Mouse (Mus musculus) ES-Bruce4 (cell line): ENCODE measurements around the gene Wrap73. TPM values are rescaled to one million over a fixed set of nuclear protein-coding genes. Genes with fewer than 3 reads are reported as not detected.

Experiments used
- H3K27ac ChIP-seq: 2 replicates; pipeline ENCODE4 v1.5.1; 2012; ENCODE audit warnings: low read length, inconsistent platforms; ENCODE audit not compliant: insufficient read depth
- H3K27me3 ChIP-seq: 2 replicates; pipeline ENCODE4 v1.6.1; 2012; ENCODE audit warnings: mild to moderate bottlenecking, low read length, inconsistent platforms; ENCODE audit not compliant: control insufficient read depth, poor library complexity, insufficient read depth, severe bottlenecking
- H3K36me3 ChIP-seq: 2 replicates; pipeline ENCODE4 v1.6.1; 2012; ENCODE audit warnings: inconsistent platforms, mild to moderate bottlenecking, low read length, moderate library complexity; ENCODE audit not compliant: control insufficient read depth, poor library complexity, insufficient read depth, severe bottlenecking
- H3K4me1 ChIP-seq: one replicate; pipeline ENCODE4 v1.8.1; 2011; ENCODE audit warnings: low read length; ENCODE audit not compliant: control insufficient read depth, insufficient read depth
- H3K4me3 ChIP-seq: 2 replicates; pipeline ENCODE4 v1.5.1; 2011; ENCODE audit warnings: low read depth, mild to moderate bottlenecking, low read length
- H3K9ac ChIP-seq: 2 replicates; pipeline ENCODE4 v1.6.1; 2012; ENCODE audit warnings: low read depth, mild to moderate bottlenecking, inconsistent platforms; ENCODE audit not compliant: poor library complexity, severe bottlenecking
- H3K9me3 ChIP-seq: replicated peaks from 2 replicates; pipeline ENCODE4 v1.6.1; 2012; ENCODE audit warnings: mild to moderate bottlenecking, low read length, inconsistent platforms; ENCODE audit not compliant: control insufficient read depth, poor library complexity, insufficient read depth, severe bottlenecking
- CTCF ChIP-seq: IDR thresholded peaks from one replicate; pipeline ENCODE4 v1.8.1; 2011; ENCODE audit warnings: low read depth, low read length
- EP300 ChIP-seq: IDR thresholded peaks from 2 replicates; pipeline ENCODE4 v1.6.1; 2011; ENCODE audit warnings: low read depth, low read length; ENCODE audit not compliant: insufficient read depth
- POLR2A ChIP-seq: IDR thresholded peaks from one replicate; pipeline ENCODE4 v1.8.1; 2011; ENCODE audit warnings: low read length; ENCODE audit not compliant: insufficient read depth
- polyA plus RNA-seq: library from polyadenylated mRNA; stranded (reverse); fragments of >200 nt; gene quantifications from 2 replicates; pipeline ENCODE4 v1.2.4, GENCODE M21; 2011; ENCODE audit warnings: low read depth; ENCODE audit not compliant: missing spikeins, insufficient read depth, insufficient read length

Wrap73 gene
- polyA plus RNA-seq, 1 experiment: 11.9 TPM

GRCm38 (mm10) chr4:154163296-154163695 is 21.1 kb downstream of the Wrap73 start:
- Histone ChIP-seq H3K27me3 (no peaks in the 10 kb centered on the region), H3K36me3 (0 out of 2 replicates have a peak, but pooled peaks cover 3% of the 10 kb centered on the region), H3K9me3 (no peaks in the 10 kb centered on the region), H3K9ac (no peak overlapping the region), H3K4me3 (no peak overlapping the region), H3K27ac (no peak overlapping the region), H3K4me1 (peaks cover 2% of the 10 kb centered on the region)
- TF ChIP-seq CTCF: peak; percentile 91
- TF ChIP-seq POLR2A: no peak

GRCm38 (mm10) chr4:154167053-154167452 is 24.9 kb downstream of the Wrap73 start:
- Histone ChIP-seq H3K36me3 (no peaks in the 10 kb centered on the region), H3K27me3 (no peaks in the 10 kb centered on the region), H3K9me3 (no peaks in the 10 kb centered on the region), H3K9ac (no peak overlapping the region), H3K4me3 (no peak overlapping the region), H3K27ac (no peak overlapping the region), H3K4me1 (no peaks in the 10 kb centered on the region)
- TF ChIP-seq CTCF (peak; percentile 96), POLR2A (no peak)

GRCm38 (mm10) chr4:154170021-154170420 is 27.8 kb downstream of the Wrap73 start:
- Histone ChIP-seq H3K36me3 (no peaks in the 10 kb centered on the region), H3K9me3 (no peaks in the 10 kb centered on the region), H3K27me3 (no peaks in the 10 kb centered on the region), H3K9ac (0 out of 2 replicates have a peak overlapping the region, but pooled peaks have one; percentile 51), H3K27ac (no peak overlapping the region), H3K4me3 (peak overlapping the region; percentile 86), H3K4me1 (no peaks in the 10 kb centered on the region)
- no peak for TF ChIP-seq EP300
- no peak for TF ChIP-seq CTCF
- no peak for TF ChIP-seq POLR2A

- H3K27ac ChIP-seq: no peak within 1 kb of the TSS
- H3K4me1 ChIP-seq: no peaks in the 10 kb centered on the region
- TF ChIP-seq CTCF (no peak), POLR2A (no peak), EP300 (no peak)
- peak within 1 kb of the TSS; percentile 86 for H3K4me3 ChIP-seq
- no peaks in the 10 kb centered on the region for H3K27me3 ChIP-seq
- H3K9ac ChIP-seq: peak within 1 kb of the TSS; percentile 51
- no peaks in the 10 kb centered on the region for H3K9me3 ChIP-seq
- no peaks in the 10 kb centered on the region for H3K36me3 ChIP-seq
Observed at GRCm38 (mm10) chr4:154170506-154171150, 28.5 kb downstream of the Wrap73 start, which contains the start of gene Megf6. Gene Megf6 (plus strand): TSS chr4:154170730.

GRCm38 (mm10) chr4:154171151-154171930 is 29.2 kb downstream of the Wrap73 start:
- Histone ChIP-seq H3K4me3 (peak overlapping the region; percentile 71), H3K9me3 (no peaks in the 10 kb centered on the region), H3K36me3 (no peaks in the 10 kb centered on the region), H3K4me1 (no peaks in the 10 kb centered on the region), H3K27ac (no peak overlapping the region), H3K9ac (peak overlapping the region; percentile 51), H3K27me3 (no peaks in the 10 kb centered on the region)
- TF ChIP-seq EP300 (no peak), CTCF (no peak), POLR2A (no peak)
